Mouse (Mus musculus) liver, adult 2 months (tissue): ENCODE results near the gene Fam169a. TPM values are rescaled to one million over a fixed set of nuclear protein-coding genes. Genes with fewer than 3 reads are reported as not detected.

Experiments
- DNase-seq: peaks from one replicate; pipeline ENCODE4 v3.0.0-alpha.2; 2011; ENCODE audit warnings: low read depth, low spot score; ENCODE audit errors: extremely low read depth
- H3K27ac ChIP-seq: fragments of 200-500 bp; replicated peaks from 2 replicates; pipeline ENCODE4 v1.5.1; 2012; ENCODE audit warnings: low read depth, mild to moderate bottlenecking, control low read depth, inconsistent platforms, low read length; ENCODE audit not compliant: insufficient read depth
- H3K27me3 ChIP-seq: fragments of 200-500 bp; 2 replicates; pipeline ENCODE4 v1.6.1; 2012; ENCODE audit warnings: mild to moderate bottlenecking, moderate library complexity, low read length, inconsistent platforms; ENCODE audit not compliant: control insufficient read depth, insufficient read depth
- H3K36me3 ChIP-seq: fragments of 200-500 bp; 2 replicates; pipeline ENCODE4 v1.6.1; 2012; ENCODE audit warnings: low read length, inconsistent platforms; ENCODE audit not compliant: control insufficient read depth, insufficient read depth
- H3K4me1 ChIP-seq: fragments of 200-500 bp; 2 replicates; pipeline ENCODE4 v1.6.1; 2011; ENCODE audit warnings: low read length; ENCODE audit not compliant: control insufficient read depth, insufficient read depth
- H3K4me3 ChIP-seq: fragments of 200-500 bp; 2 replicates; pipeline ENCODE4 v1.5.1; 2011; ENCODE audit warnings: low read depth, mild to moderate bottlenecking, control low read depth, low read length, moderate library complexity; ENCODE audit not compliant: insufficient read depth
- H3K79me2 ChIP-seq: fragments of 200-500 bp; 2 replicates; pipeline ENCODE4 v1.6.1; 2012; ENCODE audit warnings: inconsistent platforms, mild to moderate bottlenecking, low read length, moderate library complexity; ENCODE audit not compliant: control insufficient read depth, insufficient read depth
- H3K9ac ChIP-seq: fragments of 200-500 bp; 2 replicates; pipeline ENCODE4 v1.6.1; 2012; ENCODE audit warnings: low read depth, mild to moderate bottlenecking, control low read depth, inconsistent platforms, low read length
- CTCF ChIP-seq: fragments of 200-500 bp; IDR thresholded peaks from 2 replicates; pipeline ENCODE4 v1.5.1; 2011; ENCODE audit warnings: low read depth, low read length, control low read depth
- POLR2A ChIP-seq: fragments of 200-500 bp; IDR thresholded peaks from 2 replicates; pipeline ENCODE4 v1.6.1; 2011; ENCODE audit warnings: low read length, control low read depth; ENCODE audit not compliant: insufficient read depth; ENCODE audit errors: extremely low read depth
- WGBS: fragments of 180-500 bp; shearing (Covaris S2); methylation state at CpG from one replicate; pipeline ENCODE4 v1.1.7; 2018; 5-methylcytosine and 5-hydroxymethylcytosine counted together
- polyA plus RNA-seq: library from polyadenylated mRNA; depleted of rRNA; stranded (reverse); fragments of >200 nt; gene quantifications from 2 replicates; pipeline ENCODE4 v1.2.3, GENCODE M21; 2012; rRNA removed
- total RNA-seq: library from RNA; depleted of rRNA; stranded (reverse); fragments of >200 nt; gene quantifications from 2 replicates; pipeline ENCODE4 v1.2.3, GENCODE M21; 2014; rRNA removed

The Fam169a gene
- total and polyA plus RNA-seq, 2 experiments, result under 0.01 TPM; not detected in 1

- Histone ChIP-seq H3K27me3 (no peaks in the 10 kb centered on the region), H3K79me2 (no peaks in the 10 kb centered on the region), H3K27ac (no peak overlapping the region), H3K36me3 (peaks cover 60% of the 10 kb centered on the region), H3K4me1 (peaks cover 2% of the 10 kb centered on the region; the same call in 1 of the 2 replicates), H3K9ac (no peak overlapping the region), H3K4me3 (no peak overlapping the region)
- WGBS, result 93% methylated on average over 5 of the region's 5 CpGs
- DNase-seq, result no peak
- TF ChIP-seq CTCF (no peak), POLR2A (no peak)
These were observed 109.6 kb downstream of the Fam169a start for GRCm38 (mm10) chr13:97176731-97177130.

GRCm38 (mm10) chr13:97178943-97179342 is 111.9 kb downstream of the Fam169a start:
- Histone ChIP-seq H3K4me1 (peaks cover 2% of the 10 kb centered on the region; the same call in 1 of the 2 replicates), H3K9ac (no peak overlapping the region), H3K36me3 (peaks cover 43% of the 10 kb centered on the region), H3K79me2 (no peaks in the 10 kb centered on the region), H3K27ac (no peak overlapping the region), H3K4me3 (no peak overlapping the region), H3K27me3 (no peaks in the 10 kb centered on the region)
- TF ChIP-seq POLR2A (no peak), CTCF (no peak)
- DNase-seq, result no peak
- WGBS, result 92% methylated on average over 7 of the region's 7 CpGs

DNA sequence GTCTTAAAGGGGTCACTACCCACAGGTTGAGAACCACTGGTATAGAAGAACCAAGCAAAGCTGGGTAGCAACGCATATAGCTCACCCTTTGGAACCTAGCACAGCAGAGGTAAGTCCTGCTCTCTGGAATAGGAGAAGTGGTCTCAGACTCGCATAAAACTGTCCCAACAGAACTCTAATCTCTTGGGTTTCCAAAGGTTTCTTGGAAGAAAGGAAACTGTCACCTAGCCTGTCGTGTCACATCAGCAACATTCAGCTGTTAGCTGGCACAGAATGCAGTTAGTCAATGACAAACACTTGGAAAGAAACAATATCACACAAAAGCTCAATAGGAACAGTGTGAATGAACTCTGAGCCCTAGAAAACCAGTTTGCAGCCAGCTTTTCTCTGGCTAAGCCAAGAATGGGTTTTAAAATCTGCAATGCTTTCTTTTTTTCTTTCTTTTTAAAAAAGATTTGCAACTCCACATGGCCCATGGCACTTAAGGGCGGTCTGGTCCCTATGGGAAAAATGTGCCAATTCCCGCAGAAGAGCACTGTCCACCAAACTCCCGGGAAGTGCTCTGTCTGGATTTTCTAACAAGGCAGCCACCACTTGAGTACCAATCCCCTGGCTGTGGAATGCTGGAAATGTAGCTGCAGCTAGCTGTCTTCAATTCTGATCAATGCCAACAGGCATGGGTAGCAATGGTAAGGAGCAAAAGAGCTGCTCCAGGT is 113.2 kb downstream of the Fam169a start:
- Histone ChIP-seq H3K36me3 (peaks cover 29% of the 10 kb centered on the region), H3K27ac (no peak overlapping the region), H3K79me2 (no peaks in the 10 kb centered on the region), H3K4me1 (peaks cover 2% of the 10 kb centered on the region; the same call in 1 of the 2 replicates), H3K27me3 (no peaks in the 10 kb centered on the region), H3K4me3 (no peak overlapping the region), H3K9ac (no peak overlapping the region)
- DNase-seq, result peak; percentile 66
- TF ChIP-seq POLR2A (no peak), CTCF (no peak)
- WGBS, result 67% methylated on average over 6 of the region's 6 CpGs

Other genes starting within 250 kb of the Fam169a start
- gene Gcnt4, start 142.6 kb upstream of the Fam169a start, total RNA-seq, result 2.1 and 3.4 TPM in 2 replicates
- 0.75 and 1.1 TPM in 2 replicates for gene Gcnt4, start 142.6 kb upstream of the Fam169a start, polyA plus RNA-seq
- gene 1700029F12Rik, start 32.9 kb upstream of the Fam169a start, total RNA-seq, result not detected in 2 replicates
- not detected in 2 replicates for gene 1700029F12Rik, start 32.9 kb upstream of the Fam169a start, polyA plus RNA-seq
- not detected in 2 replicates for gene Gm6169, start 32.0 kb downstream of the Fam169a start, total RNA-seq
- gene Gm6169, start 32.0 kb downstream of the Fam169a start, polyA plus RNA-seq, result not detected in 2 replicates
- 41.1 and 42.9 TPM in 2 replicates for gene Gfm2, start 70.7 kb downstream of the Fam169a start, total RNA-seq
- gene Gfm2, start 70.7 kb downstream of the Fam169a start, polyA plus RNA-seq, result 25.9 TPM in 2 replicates
- 30.4 and 37.3 TPM in 2 replicates for gene Nsa2, start 70.7 kb downstream of the Fam169a start, total RNA-seq
- 12.9 and 15.3 TPM in 2 replicates for gene Nsa2, start 70.7 kb downstream of the Fam169a start, polyA plus RNA-seq
- gene Hexb, start 131.1 kb downstream of the Fam169a start, total RNA-seq, result 41.4 and 48.1 TPM in 2 replicates
- 43.1 and 54.7 TPM in 2 replicates for gene Hexb, start 131.1 kb downstream of the Fam169a start, polyA plus RNA-seq
- 2.3 and 2.6 TPM in 2 replicates for gene Enc1, start 173.8 kb downstream of the Fam169a start, total RNA-seq
- gene Enc1, start 173.8 kb downstream of the Fam169a start, polyA plus RNA-seq, result 1.3 TPM in 2 replicates